Mouse (Mus musculus) bone marrow macrophage, adult 2 months (primary cell): ENCODE measurements around the gene Gm609. TPM values are rescaled to one million over a fixed set of nuclear protein-coding genes. Genes with fewer than 3 reads are reported as not detected.

Experiments
- H3K27ac ChIP-seq: 2 replicates; pipeline ENCODE4 v1.5.1; 2012; ENCODE audit warnings: low read depth, low read length; ENCODE audit not compliant: insufficient read depth
- H3K4me1 ChIP-seq: 2 replicates; pipeline ENCODE4 v1.6.1; 2012; ENCODE audit warnings: low read length; ENCODE audit not compliant: control insufficient read depth, insufficient read depth
- H3K4me3 ChIP-seq: 2 replicates; pipeline ENCODE4 v1.5.1; 2012; ENCODE audit warnings: mild to moderate bottlenecking, low read length, moderate library complexity; ENCODE audit not compliant: insufficient read depth
- CTCF ChIP-seq: IDR thresholded peaks from 2 replicates; pipeline ENCODE4 v1.5.1; 2012; ENCODE audit warnings: low read depth, mild to moderate bottlenecking, low read length, moderate library complexity
- POLR2A ChIP-seq: IDR thresholded peaks from 2 replicates; pipeline ENCODE4 v1.6.1; 2012; ENCODE audit warnings: mild to moderate bottlenecking, low read depth, low read length, borderline replicate concordance
- polyA plus RNA-seq: library from polyadenylated mRNA; stranded (reverse); fragments of >200 nt; gene quantifications from 2 replicates; pipeline ENCODE4 v1.2.4, GENCODE M21; 2012; ENCODE audit not compliant: missing spikeins, insufficient read depth, insufficient read length

The Gm609 gene
- polyA plus RNA-seq, 1 experiment, result not detected

DNA sequence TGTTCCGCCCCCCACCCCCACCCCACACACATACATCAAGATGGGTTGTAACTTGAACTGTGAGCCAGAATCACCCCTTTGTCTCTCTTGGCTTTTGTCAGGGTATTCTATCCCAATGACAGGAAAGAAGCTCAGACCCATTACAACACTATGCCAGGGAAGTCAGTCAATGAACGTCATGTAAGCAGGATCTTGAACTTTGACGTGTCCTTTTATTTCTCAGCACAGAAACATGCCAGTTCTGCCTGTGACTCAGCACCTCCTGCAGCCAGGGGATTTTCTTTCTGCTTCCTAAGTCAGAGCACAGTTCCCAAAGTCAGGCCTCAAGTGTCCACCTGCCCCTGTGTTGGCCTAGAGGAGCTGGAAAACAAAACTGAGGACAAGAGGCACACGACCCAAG lies 115.4 kb downstream of the Gm609 start:
- Histone ChIP-seq H3K4me3 (no peak overlapping the region), H3K4me1 (no peaks in the 10 kb centered on the region), H3K27ac (no peak overlapping the region)
- TF ChIP-seq POLR2A (no peak), CTCF (no peak)

DNA sequence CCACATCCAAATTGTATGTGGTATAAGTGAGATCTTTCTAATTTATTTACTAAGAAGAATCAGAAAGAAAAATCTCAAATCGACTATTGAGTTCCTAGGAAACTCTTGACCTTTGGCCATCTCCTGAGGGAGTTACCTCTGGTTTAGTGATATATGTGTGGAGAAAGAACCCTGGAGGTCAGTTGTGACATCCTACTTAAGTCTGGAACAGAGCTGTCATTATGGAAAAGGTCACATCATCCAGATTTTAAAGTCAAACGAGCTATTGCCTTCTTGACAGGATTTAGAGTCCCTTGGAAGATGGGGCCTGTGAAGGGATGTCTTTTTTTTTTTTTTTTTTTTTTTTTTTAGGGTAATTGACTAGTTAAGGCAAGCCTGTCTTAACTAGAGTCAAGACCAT lies 116.0 kb downstream of the Gm609 start:
- no peaks in the 10 kb centered on the region for H3K4me1 ChIP-seq
- TF ChIP-seq POLR2A (no peak), CTCF (no peak)
- H3K4me3 ChIP-seq, result no peak overlapping the region
- H3K27ac ChIP-seq, result no peak overlapping the region

DNA sequence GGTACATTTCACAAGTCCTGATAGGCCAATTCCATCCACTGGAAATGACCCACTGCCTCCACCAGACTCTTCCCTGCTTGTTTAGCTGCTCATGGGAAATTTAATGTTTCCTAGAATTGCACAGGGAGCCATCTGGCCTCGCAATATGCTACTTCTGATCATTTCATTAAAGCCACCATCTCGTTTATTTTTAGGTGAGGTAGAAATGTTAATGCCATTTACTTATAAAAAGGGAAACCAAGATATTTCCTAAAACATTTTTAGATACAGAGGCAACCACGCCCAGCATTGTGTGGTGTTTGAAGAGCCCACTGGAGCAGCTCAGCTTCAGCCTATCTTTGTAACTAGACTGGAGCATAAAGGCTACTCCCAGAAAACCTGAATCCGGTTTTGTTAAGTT lies 116.5 kb downstream of the Gm609 start:
- H3K27ac ChIP-seq, result no peak overlapping the region
- TF ChIP-seq POLR2A (no peak), CTCF (no peak)
- no peak overlapping the region for H3K4me3 ChIP-seq
- no peaks in the 10 kb centered on the region for H3K4me1 ChIP-seq

DNA sequence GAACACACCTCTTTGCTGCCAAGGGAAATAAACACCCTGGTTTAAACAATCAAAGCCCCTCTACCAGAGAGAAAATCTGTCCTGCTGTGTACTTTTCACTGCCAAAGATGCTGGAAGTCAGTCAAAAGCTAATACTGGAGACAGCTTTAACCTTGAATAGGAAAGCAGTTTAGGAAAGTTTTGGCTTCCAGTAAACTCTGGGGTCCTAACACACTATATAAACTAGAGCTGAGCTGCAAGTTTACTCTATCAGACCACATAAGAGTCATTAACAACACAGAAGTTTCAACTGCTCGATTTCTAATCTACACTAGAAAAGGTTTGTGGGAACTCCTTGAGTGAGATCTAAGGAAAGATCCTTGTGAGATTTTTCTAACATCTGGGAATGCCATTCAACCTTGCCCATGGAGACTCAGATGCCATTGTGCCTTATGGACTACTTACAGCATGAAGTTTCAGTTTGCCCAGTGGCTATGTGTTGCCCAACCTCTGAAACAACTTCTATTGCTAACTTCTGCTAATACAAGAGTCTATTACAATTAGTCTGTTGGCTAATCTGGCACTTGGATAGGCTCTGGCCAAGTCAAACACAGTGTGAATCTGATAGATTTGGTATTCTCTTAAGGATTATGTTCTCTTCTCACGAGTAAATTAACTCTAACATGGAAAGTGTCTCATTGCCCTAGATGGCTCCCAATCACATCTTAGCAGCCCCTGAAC lies 117.1 kb downstream of the Gm609 start:
- H3K4me3 ChIP-seq, result no peak overlapping the region

DNA sequence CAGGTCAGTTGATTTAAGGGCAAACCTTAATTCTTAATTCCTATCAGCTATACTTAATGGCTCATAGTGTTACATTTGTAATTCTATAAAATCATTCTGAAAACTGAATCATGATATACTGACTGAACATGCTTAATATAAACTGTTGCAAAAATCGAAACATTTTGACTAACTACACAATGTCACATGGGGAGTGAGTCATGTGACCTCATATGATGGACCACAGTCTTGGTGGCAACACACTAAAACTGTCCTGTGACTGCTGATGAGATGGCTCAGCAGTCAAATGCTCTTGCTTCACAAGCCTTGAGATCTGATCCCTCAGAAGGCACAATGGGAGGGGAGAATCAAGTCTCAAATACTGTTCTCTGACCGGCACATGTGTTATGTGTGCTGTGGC lies 118.7 kb downstream of the Gm609 start:
- no peak overlapping the region for H3K27ac ChIP-seq
- H3K4me1 ChIP-seq, result no peaks in the 10 kb centered on the region
- no peak overlapping the region for H3K4me3 ChIP-seq
- TF ChIP-seq CTCF (no peak), POLR2A (no peak)

More for the DNA sequence above, 117.1 kb downstream of the Gm609 start:
- Histone ChIP-seq H3K4me1 (no peaks in the 10 kb centered on the region), H3K27ac (no peak overlapping the region)
- TF ChIP-seq POLR2A, result no peak
- no peak for TF ChIP-seq CTCF

DNA sequence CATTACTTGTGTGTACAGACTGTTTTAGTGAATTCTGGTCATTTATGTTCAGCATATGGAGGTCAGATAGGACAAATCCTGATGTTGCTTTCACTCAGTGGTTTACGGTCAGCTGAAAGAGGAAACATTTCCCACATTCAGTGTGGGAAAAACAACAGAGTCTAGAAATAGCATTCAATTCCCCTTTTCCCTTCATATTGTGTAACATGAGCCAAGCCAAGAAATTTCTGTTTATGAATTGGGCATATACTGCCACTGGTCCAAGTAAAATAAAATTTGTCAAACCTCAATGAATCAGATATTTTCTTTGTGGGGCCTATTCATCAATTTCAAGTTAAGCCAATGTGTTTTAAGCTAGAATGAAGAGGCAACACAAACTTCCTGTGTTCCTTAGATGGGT lies 121.7 kb downstream of the Gm609 start:
- Histone ChIP-seq H3K27ac (no peak overlapping the region), H3K4me3 (no peak overlapping the region), H3K4me1 (no peaks in the 10 kb centered on the region)
- TF ChIP-seq CTCF (no peak), POLR2A (no peak)

DNA sequence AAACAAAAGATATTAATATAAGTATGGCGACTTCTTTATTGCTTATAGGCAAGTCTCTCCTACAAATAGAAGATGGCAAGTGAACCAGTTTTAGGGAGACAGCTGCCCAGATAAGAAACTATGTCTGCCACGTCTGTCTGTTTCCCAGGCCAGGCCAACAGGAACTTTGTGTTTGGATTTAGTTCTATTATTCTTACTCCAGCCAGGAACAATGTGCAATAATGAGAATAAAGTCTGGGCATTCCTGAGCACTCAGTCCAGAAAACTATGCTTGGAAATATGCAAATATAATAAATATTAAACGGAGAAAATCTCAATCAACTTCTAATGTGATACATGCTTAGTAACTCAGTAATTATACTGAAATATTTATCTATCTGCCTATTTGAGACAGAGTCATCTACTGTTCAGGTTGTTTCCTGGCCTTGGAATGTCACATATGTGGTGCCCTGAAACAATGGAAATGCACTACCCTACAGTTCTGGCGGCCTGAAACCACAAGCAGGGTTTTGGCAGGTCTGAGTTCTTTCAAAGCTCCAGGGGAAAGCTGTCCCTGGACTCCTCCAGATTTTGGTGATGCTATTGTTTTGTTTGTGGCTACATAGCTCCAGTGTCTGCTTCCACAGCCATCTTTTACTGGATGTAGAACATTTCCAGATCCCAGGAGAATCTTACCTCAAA lies 123.3 kb downstream of the Gm609 start:
- no peak overlapping the region for H3K27ac ChIP-seq
- no peak overlapping the region for H3K4me3 ChIP-seq
- TF ChIP-seq CTCF (no peak), POLR2A (no peak)
- H3K4me1 ChIP-seq, result no peaks in the 10 kb centered on the region

DNA sequence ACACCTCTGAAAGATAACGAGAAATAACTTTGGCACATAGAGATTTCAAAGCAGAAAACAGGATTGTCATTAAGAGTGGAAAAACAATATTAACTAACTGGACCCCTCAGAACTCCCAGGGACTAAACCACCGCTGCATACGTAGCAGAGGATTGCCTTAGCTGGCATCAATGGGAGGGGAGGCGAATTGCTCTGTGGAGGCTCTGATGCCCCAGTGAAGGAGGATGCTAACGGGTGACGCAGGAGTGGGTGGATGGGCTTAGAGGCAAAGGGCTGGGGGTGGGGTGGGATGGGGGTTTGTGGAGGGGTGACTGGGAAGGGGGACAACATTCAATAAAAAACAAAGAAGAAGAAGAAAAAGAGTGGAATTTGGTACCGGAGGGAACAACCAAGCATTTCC lies 126.7 kb downstream of the Gm609 start:
- Histone ChIP-seq H3K4me1 (no peaks in the 10 kb centered on the region), H3K27ac (no peak overlapping the region), H3K4me3 (no peak overlapping the region)
- TF ChIP-seq CTCF (no peak), POLR2A (no peak)

DNA sequence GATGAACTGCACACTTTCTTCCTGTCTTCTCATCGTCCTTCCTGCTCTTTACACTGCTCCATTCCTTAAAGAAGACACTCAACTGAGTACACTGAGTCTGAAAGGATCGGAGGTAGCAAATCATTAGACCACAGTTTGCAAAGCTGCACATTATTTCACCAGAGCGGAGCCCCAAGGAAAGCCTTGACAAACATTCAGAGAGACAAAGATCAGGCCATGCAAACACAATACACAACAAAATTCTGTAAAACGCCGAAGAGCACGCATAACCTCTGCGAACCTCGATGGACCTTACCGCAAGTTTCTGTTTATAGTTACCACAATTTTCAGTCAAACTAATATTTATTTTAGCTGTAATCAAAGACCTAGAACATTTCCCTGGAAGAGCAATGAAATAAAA lies 127.4 kb downstream of the Gm609 start:
- H3K27ac ChIP-seq, result no peak overlapping the region
- no peaks in the 10 kb centered on the region for H3K4me1 ChIP-seq
- TF ChIP-seq POLR2A, result no peak
- no peak for TF ChIP-seq CTCF
- H3K4me3 ChIP-seq, result no peak overlapping the region

DNA sequence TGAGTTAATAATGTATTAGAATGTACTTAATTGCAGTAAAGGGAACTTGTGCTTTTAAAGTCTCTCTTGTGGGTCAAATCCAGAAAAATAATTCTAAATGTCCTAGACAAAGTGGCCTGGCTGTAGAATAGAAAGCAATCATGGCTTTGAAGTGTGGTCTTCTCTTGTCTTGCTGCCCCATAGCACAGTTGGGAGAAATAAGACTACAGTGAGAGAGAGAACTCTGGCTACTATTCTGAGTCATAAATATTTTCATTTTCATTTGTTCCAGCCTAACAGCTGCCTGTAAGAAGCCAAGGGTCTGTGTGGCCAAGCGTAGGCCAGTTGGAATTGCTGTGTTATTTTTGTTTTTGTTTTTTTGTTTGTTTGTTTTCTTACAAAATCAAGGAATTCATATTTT lies 128.1 kb downstream of the Gm609 start:
- Histone ChIP-seq H3K27ac (no peak overlapping the region), H3K4me3 (no peak overlapping the region), H3K4me1 (no peaks in the 10 kb centered on the region)
- TF ChIP-seq POLR2A (no peak), CTCF (no peak)
